8 mouse cellular contexts compared by ENCODE assay signal in genomic region chr12:77052853-77053252, GRCm38 (mm10).
A peak's percentile ranks its signal among the peaks of the same experiment; 100 is the strongest.
DNase-seq lines count a peak whose midpoint lies in the region; ATAC-seq lines count a peak whose summit lies in the region.

No protein-coding gene starts in this region.

- no peaks in the 10 kb centered on the region for H3K9me3 ChIP-seq in hindbrain, embryonic 10.5 days
- no peaks in the 10 kb centered on the region for H3K9me3 ChIP-seq in hindbrain, embryonic 13.5 days
- no peaks in the 10 kb centered on the region for H3K9me3 ChIP-seq in megakaryocyte, embryonic 14.5 days

- no peak overlapping the region for H3K9ac ChIP-seq in hindbrain, embryonic 13.5 days

- peaks cover 13% of the 10 kb centered on the region for H3K4me1 ChIP-seq in hindbrain, embryonic 10.5 days (replicated peaks)
- 0 out of 2 replicates have a peak, but pooled peaks cover 4% of the 10 kb centered on the region for H3K4me1 ChIP-seq in hindbrain, embryonic 13.5 days (replicated peaks)
- peaks cover 97% of the 10 kb centered on the region for H3K4me1 ChIP-seq in megakaryocyte, embryonic 14.5 days

- DNase-seq in hindbrain, embryonic 10.5 days (ENCODE audit: low spot score), result peak; percentile 40
- DNase-seq in adrenal gland, adult (ENCODE audit: inconsistent age in 2 of 2, low spot score in 1 of 2), result peak; percentile 82 to 94
- DNase-seq in embryo, embryonic 9.5 days (ENCODE audit: extremely low spot score), result peak; percentile 48
- peak; percentile 69 for DNase-seq in heart, postnatal 4 days
- DNase-seq in layer of hippocampus, postnatal 25 days (ENCODE audit: extremely low spot score in 1 of 2, low spot score in 1 of 2), result peak; percentile 28 to 54
- peak; percentile 73 for DNase-seq in testis, postnatal 14 days (ENCODE audit: low spot score)

- no peak for ATAC-seq in hindbrain, embryonic 13.5 days (ENCODE audit: low FRiP score)

- peaks cover 40% of the 10 kb centered on the region for H3K27me3 ChIP-seq in hindbrain, embryonic 10.5 days (ENCODE audit: insufficient read depth, poor library complexity, severe bottlenecking)
- H3K27me3 ChIP-seq in hindbrain, embryonic 13.5 days, result 0 out of 2 replicates have a peak, but pooled peaks cover 5% of the 10 kb centered on the region
- no peaks in the 10 kb centered on the region for H3K27me3 ChIP-seq in megakaryocyte, embryonic 14.5 days (replicated peaks)

- no peak overlapping the region for H3K4me2 ChIP-seq in hindbrain, embryonic 13.5 days

- H3K36me3 ChIP-seq in hindbrain, embryonic 10.5 days, result no peaks in the 10 kb centered on the region
- H3K36me3 ChIP-seq in hindbrain, embryonic 13.5 days, result no peaks in the 10 kb centered on the region
- peaks cover 31% of the 10 kb centered on the region for H3K36me3 ChIP-seq in megakaryocyte, embryonic 14.5 days (replicated peaks; ENCODE audit: low read length)

- H3K4me3 ChIP-seq in hindbrain, embryonic 10.5 days, result no peak overlapping the region
- H3K4me3 ChIP-seq in hindbrain, embryonic 13.5 days, result no peak overlapping the region
- peak overlapping the region; percentile 50 for H3K4me3 ChIP-seq in megakaryocyte, embryonic 14.5 days (replicated peaks)

- WGBS in hindbrain, embryonic 10.5 days, result 74% methylated on average over 6 of the region's 6 CpGs
- 77% methylated on average over 6 of the region's 6 CpGs for WGBS in hindbrain, embryonic 13.5 days

- no peak overlapping the region for H3K27ac ChIP-seq in hindbrain, embryonic 10.5 days
- H3K27ac ChIP-seq in hindbrain, embryonic 13.5 days, result no peak overlapping the region
